Mouse (Mus musculus) cerebellum, adult 9-11 months (tissue): ENCODE measurements around the gene Coq8a.

Experiments
- DNase-seq: peaks from one replicate; pipeline ENCODE4 v3.0.0; 2022

The Coq8a gene

DNA sequence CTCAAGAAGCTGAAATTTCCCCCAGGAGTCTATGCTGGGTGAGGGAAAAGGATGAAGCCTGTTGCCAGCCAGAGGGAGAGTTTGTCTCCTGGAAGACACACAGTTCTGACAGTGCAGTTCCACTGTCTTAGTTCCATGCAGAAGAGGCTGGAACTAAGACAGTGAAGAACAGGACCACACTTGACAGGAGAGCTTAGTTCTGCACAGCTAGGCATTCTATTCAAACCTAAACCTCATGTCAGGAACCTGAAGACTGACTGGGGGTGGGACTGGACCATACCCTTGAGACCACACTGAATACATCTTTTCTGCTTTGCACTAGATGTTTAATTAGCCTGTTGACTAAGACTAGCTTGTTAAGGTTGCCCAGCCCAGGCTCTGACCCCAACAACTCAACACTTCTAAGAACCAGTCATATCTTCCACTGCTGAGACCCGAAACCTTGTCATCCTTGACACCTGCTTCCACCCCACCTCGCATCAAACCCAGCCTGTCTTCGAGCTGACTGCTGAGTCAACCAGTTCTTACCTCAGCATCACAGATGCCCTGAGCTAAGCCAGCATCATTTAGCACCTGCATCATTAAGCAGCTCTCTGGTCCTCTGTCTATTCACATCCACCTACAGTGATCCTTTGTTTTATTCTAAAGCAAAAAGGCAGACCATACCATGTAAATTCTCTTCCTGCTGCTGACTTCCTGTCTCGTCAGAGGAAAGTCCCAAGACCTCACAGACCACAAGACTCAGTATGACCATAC is at the start of gene Coq8a:
Gene Coq8a, minus strand, starts transcription at position 644 of the 756 bp plus-strand sequence.
- DNase-seq: no peak

DNA sequence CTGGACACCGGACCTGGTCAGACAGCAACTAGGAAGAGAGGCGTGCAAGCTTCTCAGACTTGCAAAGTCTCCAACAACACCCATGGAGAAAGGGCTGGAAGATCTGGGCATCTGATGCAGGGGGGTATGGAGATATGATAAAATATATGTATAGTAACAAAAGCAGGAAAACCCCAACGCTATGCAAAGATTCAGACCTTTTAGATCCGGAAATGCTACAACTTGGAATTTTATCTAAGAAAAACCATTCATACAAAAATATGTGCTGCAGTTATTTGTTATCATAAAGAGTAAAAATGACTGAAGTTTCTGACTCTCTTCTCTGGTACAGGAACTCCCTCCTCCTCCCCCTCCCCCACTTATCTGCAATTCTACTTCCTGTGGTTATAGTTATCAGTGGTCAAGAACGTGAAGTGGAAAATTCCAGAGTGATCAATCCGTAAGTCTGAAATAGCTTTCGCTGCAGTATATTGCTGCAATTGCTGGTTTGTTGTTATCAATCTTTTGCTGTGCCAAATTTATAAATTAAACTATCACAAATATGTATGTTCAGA is 49.3 kb upstream of the Coq8a start:
- no peak for DNase-seq

DNA sequence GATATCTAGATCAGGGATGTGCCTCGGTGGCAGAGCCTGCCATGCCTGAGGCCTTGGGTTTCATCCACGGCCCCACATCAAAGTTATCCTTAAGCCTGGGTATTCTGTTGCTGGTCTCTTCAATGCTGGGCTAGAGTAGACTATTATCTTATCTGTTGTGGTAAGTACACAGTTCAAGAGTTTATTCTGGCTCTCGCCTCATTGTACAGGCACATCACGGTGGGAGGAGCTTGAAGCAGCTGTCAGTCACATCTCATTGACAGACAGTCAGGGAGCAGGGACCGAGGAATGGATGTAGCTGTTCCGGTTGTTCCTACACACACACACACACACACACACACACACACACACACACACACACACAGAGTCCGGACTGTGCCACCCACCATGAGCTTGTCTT is 48.5 kb upstream of the Coq8a start:
- DNase-seq: no peak

DNA sequence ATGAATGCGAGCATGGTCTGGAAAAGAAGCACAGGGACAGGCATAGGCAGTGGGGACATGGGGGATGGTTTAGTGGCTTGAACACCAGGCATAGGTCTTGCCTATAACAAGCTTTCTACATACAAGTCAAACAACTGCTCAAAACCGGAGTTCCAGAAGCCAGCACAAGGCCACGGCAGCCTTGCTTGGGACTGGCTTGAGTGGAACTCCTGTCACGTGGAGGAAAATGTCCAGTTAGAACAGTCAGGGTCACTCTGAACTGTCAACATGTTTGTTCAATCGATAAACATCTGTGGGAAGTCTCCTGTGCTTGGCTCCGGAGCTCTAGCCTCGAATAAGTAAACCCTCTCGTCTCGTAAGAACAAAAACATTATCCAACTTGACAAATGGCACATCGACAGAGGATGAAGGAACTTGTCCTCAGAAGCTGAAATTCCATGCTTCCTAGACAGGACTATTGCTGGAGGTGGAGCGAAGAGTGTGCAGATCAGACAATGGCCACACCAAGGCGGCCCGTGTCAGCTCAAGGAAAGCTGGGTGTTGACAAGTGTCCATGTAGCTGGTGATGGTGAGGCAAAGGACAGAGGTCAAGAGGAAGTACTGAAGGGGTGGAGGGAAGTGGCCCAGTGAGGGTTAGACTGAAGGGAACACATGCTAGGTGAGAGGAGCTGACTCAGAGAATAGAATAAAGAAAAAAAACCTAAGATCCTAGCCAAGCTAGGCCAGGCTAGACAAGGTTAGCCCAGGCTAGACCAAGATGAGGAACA is 46.5 kb upstream of the Coq8a start:
- no peak for DNase-seq

DNA sequence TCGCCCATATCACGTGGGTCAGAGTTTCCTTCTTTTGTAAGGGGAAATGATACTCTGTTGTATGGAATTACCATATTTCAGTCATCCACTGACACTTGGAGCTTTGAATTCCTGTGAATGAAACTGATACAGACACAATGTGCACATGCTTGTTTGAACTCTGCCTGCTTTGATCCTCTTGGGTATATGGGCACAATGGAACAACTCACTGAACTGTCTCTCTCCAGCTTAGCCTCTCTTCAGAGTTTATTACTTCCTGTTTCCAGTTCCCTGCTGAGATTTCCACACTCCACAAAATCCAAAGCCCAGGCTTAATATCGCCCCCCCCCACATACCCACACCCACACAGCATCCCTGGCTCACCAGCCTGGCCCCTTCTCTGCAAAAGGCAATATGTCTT is 32.3 kb upstream of the Coq8a start:
- DNase-seq: no peak

DNA sequence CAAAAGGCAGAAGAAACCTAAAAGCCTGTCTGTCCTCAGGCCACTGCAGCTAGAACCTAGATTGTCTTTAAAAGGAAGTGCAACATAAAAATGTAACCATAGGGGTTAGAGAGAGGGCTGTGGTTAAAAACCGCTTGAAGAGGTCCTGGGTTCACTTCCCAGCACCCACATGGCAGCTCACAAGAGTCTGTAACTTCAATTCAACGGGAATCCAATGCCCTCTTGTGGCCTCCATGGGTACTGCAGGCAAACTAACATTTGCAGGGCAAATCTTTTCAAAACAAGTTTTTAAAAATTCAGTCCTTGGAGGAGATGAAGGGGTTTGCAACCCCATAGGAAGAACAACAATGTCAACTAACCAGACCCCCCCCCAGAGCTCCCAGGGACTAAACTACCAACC is 31.2 kb upstream of the Coq8a start:
- DNase-seq: no peak

DNA sequence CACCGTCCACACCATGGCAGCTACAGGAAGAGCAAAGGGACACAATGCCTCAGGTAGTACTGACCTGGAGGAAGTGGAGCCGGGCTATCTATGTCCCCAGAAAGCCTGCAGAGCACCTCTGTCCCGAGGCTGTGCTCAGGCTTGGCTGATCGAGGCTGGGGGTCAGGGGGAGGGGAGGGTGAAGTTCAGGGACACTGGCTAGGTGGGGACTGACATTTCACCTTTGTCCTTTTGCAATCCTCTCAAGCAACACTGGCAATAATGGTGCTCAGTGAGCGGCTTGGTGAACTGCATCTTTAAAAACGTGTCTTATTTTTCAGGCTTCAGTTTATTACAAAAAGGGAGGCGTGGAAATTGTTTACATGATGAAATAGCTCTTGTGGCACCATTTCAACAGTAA is 30.5 kb upstream of the Coq8a start:
- DNase-seq: no peak

DNA sequence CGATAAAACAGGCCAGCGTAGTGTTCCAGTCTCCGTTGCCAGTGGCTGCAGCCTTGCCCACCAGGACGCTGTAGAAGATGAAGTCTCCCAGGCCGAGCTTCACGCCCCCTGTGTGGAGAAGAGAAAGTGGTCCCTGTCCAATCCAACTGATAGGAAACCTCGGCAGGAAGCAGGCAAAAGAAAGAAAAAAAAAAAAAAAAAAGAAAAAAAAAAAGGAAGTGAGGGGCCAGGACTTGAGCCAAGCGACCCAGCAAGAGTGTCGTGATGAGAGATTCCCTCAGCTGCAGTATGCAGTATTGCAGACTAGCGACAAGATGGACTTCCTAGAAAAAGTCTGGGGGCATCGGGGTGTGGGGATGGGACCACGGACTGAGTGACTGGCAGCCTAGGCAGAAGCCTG is 29.5 kb upstream of the Coq8a start:
- DNase-seq: no peak

DNA sequence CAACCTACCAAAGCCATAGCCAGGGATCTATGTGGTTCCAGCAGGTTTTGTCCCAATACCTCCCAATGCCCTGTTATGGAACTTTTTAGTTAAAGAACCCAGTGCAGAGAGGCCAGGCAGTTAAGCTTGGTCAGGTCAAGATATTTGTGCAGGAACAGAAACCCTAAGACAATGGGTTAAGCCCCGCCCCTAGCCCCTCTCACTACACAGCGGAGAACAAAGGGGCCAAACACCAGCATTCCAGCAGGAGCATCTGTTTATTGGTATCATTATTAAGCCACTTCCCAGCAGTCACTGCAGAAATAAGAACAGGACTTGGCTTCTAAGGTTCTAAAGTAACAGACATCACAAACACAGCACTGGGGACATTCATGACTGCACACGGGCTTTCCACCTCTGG is 27.4 kb upstream of the Coq8a start:
- no peak for DNase-seq

DNA sequence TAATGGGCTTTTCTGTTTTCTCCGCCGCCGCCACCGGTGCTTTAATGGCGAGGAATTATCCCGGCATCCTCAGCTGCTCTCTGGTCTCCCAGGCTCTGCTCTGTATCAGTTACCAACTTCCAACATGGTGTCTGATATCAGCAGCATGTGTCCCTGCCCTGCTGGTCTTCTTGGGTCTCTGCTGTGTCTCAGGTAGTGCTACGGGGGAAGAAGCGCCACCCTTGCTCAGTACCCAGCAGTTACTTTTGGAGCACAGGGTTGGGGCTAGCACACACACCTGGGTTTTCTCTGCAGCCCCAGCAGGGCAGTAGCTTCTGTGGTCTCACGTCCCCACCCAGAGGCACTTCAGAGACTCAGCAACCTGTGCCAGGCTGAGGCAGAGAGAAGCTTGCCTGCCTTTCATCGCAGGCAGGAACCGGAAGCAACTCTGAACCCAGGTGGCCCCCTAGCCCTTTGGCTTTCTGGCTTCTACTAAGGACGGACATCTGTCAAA is 26.9 kb upstream of the Coq8a start:
- DNase-seq: no peak

DNA sequence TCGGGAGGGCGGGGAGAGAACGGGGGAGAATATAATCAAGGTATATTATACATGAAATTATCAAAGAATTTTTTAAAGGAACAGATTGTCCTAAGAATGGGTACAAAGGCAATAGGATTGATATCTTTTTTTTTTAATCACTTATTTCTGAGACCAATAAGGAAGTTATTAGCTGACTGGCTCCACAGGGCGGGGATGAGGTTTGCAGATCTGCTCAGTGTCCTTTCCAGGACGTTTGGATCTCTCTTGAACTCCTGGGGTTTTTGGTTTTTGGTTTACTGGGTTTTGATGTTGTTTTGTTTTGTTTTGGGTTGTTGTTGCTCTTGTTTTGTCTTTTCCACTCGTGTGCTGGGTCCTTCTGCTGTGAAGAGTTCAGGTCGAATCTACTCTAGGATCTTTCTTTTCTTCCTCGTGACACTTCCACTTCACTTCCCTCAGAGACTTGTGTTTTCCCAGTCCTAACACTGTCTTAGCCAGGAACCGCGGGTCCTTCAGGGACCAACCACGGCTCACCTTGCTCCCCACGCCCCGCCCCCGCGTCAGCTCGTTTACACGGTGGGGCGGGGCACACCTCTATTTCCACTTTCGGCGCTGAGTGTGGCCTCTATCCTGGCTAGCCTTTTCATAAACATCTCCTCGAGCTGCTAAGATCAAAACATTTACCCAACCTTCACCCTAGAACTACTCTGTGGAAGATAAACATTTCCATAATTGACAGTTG is 26.3 kb upstream of the Coq8a start:
- peak; percentile 77 for DNase-seq

DNA sequence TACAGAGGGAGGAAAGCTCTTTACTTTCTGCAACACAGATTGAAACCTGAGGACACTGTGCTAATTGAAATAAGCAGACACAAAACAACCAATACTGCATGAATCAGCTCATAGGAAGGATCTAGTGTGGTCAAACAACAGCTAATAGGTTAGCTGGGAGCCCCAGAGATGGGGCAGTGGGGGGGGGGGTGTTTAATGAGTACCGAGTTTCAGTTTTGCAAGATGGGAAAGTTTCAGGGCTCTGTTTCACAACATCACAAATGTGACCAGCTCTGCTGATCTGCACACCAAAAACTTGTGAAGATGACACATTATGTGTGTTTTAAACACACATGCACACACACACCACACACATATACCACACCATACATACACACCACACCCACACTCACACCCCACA is 22.6 kb upstream of the Coq8a start:
- no peak for DNase-seq

DNA sequence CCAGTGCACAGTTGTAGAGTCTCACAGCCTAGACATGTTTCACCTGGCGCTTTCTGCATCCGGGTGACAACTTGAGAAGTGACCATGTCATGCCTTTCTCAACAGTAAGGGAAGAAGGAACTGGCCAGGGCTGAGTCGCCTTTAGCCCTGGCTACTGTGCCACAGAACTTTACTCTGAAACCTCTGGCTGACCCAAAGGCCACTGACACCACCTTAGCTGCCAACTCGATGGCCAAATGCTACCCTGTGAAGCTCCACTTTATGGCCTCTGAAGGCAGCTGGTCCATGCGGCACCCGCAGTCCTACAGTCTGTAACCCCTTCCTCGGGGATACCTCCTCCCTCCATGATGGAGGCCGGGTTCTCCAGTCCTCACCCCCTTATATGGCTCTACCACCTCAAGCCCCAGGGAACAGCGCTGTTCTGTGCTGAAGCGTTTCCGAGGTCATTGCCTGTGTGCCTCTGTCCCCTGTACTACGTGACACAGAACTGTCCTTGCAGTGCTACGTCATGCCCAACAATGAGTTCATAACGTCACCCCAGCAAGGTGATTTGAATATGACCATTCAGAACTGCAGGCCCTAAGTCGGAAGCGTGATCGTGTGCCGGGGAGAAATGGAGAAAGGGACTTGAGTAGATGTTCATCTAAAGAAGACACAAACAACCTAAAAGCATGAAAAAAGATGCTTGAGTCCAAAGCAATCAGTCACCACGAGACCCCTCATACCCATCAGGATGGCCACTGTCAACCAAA is 21.6 kb upstream of the Coq8a start:
- DNase-seq: no peak

DNA sequence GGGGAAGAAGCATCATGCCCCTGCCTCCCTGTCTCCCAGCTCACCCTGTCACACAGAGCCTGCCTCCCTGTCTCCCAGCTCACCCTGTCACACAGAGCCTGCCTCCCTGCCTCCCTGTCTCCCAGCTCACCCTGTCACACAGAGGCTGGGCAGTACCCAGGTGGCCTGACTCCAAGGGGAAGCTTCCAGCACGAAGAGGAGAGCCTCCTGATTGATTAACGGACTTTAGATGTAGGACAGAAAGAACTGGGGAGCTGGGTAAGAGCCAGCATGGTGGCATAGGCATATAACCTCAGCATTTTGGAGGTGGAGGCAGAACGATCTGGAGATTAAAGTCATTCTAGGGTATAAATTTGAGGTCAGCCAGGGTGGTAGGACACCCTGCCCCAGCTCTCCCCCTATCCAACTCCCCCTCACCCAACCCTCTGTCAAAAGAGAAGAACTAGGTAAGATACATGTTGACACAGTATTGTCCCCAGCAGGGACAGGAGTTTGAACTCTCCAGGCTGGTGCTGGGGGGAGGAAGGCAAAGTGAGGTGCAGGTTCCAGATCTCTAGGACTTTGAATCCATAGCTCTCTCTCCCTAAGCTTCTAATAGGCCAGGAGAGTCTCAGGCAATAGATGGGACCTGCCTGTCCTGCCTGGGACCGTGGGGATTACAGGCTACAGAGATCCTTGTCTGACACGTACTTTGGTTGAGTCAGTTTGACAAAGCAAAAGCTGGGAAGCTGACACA is 17.3 kb upstream of the Coq8a start:
- no peak for DNase-seq

DNA sequence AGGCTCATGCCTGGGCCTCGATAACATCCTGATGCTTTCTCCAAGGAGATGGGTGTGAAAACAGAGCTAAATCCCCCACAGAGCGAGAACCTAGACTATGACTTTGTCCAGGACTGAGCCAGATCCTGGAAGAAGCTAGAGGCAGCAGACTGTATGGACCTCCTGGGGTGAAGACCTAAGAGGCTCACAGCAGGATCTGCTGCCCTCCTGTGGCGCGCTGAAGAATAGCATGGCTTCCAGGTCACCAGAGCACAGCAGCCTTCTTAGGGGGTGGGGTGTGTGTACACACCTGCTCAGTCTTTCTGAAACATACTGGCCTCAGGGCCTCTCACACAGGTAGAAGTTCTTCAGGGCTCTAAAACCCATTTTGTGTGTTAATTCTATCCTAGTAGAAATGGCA is 15.6 kb upstream of the Coq8a start:
- peak; percentile 73 for DNase-seq

DNA sequence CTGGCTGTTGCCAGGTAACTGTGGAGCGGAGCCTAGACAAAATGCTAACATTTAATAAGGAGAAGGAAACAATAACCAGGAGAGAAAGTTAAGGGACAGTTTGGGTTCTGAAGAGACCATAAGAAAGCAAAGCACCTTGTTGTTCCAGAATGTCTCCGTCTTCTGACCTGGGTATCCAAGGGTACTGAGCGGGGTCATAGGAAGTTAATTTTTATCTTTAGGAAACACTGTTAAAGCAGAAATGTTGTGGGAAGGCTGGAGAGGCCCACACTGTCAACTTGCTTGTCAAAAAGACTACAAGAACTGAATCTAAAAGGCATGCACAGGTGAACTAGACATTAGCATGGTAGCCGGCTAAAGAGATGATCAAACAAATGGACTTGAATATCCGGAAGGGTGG is 13.5 kb upstream of the Coq8a start:
- no peak for DNase-seq

DNA sequence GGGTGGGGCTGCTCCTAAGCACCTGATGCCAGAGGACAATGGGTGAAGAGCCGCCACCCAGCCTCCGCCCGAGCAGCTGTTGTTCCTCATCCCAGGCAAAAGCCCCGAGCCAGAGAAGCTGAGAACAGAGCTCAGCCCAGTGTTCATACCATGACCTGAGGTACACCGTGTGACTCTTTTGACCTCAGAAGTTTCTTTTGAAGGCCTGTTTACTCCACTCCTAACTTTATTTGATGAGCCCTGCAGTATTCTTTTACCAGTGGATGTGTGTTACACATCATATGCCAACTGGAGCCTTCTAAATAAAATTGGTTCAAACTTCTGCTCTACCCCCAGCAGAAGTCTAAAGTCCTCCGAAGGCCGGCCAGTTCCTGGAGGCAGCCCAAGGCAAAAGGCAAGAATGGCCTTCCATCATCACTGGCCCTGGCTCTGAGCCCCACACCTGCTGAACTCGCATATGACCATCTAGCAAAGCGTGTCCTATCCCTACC is 11.4 kb upstream of the Coq8a start:
- DNase-seq: no peak

DNA sequence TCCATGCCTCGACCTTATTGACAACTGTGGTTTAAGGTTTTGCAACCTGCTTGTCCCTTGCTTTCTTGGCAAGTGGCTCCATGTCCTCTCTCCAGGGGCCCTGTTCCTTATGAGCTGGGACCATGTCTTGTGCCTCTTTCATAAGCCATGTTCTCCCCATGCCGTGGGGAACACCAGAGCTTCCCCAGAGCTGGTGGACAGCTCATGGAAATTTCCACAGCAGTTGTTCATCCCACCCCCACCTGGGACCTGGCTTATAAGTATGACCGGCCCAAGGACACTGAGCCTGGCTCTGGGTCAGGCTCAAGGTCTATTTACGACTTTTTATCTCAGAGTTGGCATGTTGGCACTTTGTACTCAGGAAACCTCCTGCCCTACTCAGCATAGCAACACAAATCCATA is 10.6 kb upstream of the Coq8a start:
- peak; percentile 45 for DNase-seq

DNA sequence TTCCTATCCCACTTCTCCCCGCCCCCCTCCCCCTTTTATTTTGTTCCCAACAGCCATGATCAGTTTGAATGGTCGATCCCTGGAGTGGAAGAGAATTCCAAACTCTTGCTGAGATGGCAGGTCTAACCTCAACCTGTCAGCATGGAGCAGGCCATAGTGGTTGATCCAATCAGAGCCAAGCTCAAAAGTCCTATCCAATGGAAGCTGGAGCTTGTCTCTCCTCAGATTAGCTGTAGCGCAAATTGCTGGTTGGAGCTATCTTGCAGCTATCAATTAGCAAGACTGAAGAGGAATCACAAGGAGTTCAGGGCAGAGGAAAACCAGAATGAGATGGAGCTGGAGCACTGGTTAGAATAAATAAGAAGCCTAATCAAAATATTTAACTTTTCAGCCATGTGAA is 9.0 kb upstream of the Coq8a start:
- no peak for DNase-seq

DNA sequence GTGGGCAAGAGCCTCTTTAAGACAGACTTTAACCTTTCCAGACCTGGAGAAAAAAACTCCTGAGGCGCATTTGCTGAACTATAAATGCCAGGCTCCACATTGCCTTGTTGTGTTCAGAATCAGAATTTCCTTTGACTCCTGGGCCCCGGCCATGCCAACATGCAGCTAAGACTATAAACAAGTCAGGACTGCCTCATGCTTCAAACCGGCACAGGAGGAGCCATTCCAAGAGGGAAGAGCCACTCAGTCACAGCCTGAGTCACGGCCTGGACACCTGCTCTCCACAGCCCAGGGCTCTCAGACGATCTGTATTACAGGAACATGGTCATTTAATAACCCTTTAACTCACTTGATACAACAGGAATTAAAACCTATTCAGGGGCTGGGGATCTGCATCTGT is 1.3 kb upstream of the Coq8a start:
- DNase-seq: no peak

DNA sequence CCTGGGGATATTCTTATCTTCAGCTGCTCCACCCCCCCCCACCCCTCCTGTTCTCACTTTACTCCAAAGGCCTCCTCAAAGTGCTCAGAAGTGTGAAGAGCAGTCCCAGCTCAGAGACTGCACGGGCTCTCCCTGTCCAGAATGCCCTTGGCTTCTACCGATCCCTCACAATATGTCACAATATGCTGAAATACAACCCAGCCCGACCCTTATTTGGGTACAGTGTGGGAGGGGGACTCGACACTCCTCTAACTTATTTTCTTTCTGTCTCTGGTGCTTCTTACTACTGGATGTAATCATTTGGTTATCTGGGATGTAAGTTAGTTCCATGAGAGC is 281 bp upstream of the Coq8a start:
- DNase-seq: no peak

DNA sequence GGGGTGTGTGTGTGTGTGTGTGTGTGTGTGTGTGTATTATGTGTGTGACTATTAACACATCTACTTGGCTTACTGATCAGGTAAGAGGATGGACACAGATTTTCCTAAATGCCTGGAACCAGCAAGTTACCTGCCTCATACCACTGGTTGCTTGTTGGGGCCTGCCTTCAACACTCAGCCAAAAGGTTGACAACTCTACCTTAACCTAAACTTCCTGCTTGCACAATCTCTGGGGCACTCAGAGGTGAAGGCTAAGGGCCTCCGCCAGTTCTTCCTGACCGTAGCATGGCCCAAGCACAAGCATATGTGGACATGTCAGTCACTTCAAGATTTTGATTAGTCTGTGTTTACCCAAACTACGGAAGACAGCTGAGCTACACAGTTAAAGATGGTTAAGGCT is 1.4 kb downstream of the Coq8a start:
- DNase-seq: no peak
